Mouse (Mus musculus): ENCODE results near the gene Cldn24. TPM values are rescaled to one million over a fixed set of nuclear protein-coding genes. Genes with fewer than 3 reads are reported as not detected.
"Not testable (repeated sequence)": the region's sequence is repeated elsewhere in the genome, so short reads cannot be mapped to it uniquely, and the experiment has no call there.

Cldn24 gene
- polyA plus RNA-seq, 1 experiment from 2014 or later = not detected

DNA sequence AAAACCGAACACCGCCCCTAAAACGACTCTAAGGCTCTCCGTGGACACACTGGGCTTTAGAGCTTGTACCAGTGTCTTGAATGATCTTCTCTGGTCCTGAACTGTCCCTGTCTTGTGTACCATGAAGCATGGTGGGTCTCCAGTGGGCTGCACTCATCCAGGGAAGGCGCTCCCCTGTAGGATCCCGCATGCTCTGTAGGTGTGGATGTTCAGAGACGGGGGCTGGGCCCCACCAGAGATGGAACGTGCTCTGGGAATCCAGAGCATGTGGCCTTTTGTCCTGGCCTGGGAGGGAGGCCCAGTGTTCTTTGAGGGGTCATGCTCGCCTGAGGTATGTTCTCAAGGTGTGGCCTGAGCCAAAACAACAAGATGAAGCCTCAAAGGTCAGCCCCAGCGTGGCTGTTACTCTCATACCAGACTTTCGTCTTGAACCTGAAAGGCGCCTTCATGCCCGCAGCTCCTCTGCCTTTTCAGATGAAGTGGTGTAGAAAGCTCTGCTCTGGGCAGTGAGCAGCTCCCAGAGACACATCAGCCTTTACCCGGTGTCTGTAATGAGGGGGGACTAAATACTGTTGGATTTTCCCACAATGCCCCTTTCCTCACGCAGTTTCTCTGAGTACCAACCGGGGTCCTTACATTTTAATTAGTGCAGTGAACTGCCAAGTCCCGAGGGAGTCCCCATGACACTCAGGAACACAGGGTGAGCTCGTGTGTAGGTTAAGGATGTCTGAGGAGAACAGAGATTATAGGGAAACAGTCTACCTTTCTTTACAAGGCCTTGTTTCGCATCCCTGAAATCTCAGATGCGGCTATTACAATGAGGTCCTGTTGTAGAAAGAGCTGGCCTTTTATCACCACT lies 800 bp upstream of the Cldn24 start:
- no peak overlapping the region for H3K27ac ChIP-seq (ENCODE audit: low read length)
- no peaks in the 10 kb centered on the region for H3K9me3 ChIP-seq (ENCODE audit: control insufficient read depth, low read depth, low read length)
- H3K4me2 ChIP-seq (replicated peaks; ENCODE audit: low read depth, low read length) = no peak overlapping the region
- no peaks in the 10 kb centered on the region for H3K27me3 ChIP-seq (ENCODE audit: control insufficient read depth, insufficient read depth, low read length)
- WGBS = 84% methylated on average over 20 of the region's 20 CpGs
- ATAC-seq (ENCODE audit: insufficient number of reproducible peaks, insufficient read depth, low FRiP score, low read depth) = no peak
- no peak overlapping the region for H3K4me3 ChIP-seq (ENCODE audit: low read depth, low read length)
- no peaks in the 10 kb centered on the region for H3K4me1 ChIP-seq (ENCODE audit: control insufficient read depth, insufficient read depth, low read length)
- no peaks in the 10 kb centered on the region for H3K36me3 ChIP-seq (ENCODE audit: control insufficient read depth, insufficient read depth, low read length)
- no peak overlapping the region for H3K9ac ChIP-seq (replicated peaks; ENCODE audit: low read depth, low read length)

- not testable (repeated sequence) for H3K27me3 ChIP-seq (ENCODE audit: control insufficient read depth, insufficient read depth, low read length); H3K4me1 ChIP-seq (ENCODE audit: control insufficient read depth, insufficient read depth, low read length); H3K4me3 ChIP-seq (ENCODE audit: low read depth, low read length); ATAC-seq (ENCODE audit: insufficient number of reproducible peaks, insufficient read depth, low FRiP score, low read depth); H3K9ac ChIP-seq (replicated peaks; ENCODE audit: low read depth, low read length); H3K9me3 ChIP-seq (ENCODE audit: control insufficient read depth, low read depth, low read length); H3K36me3 ChIP-seq (ENCODE audit: control insufficient read depth, insufficient read depth, low read length); H3K27ac ChIP-seq (ENCODE audit: low read length); H3K4me2 ChIP-seq (replicated peaks; ENCODE audit: low read depth, low read length)
- WGBS = 76% methylated on average over 7 of the region's 9 CpGs
Observed at GRCm38 (mm10) chr8:47822541-47822940, 598 bp downstream of the Cldn24 start.

GRCm38 (mm10) chr8:47823777-47824176 lies 1.8 kb downstream of the Cldn24 start:
- H3K4me3 ChIP-seq (ENCODE audit: low read depth, low read length) = no peak overlapping the region
- H3K9ac ChIP-seq (replicated peaks; ENCODE audit: low read depth, low read length) = no peak overlapping the region
- WGBS = 15% methylated on average over 10 of the region's 10 CpGs
- H3K4me1 ChIP-seq (ENCODE audit: control insufficient read depth, insufficient read depth, low read length) = no peaks in the 10 kb centered on the region
- no peak overlapping the region for H3K4me2 ChIP-seq (replicated peaks; ENCODE audit: low read depth, low read length)
- 0 out of 2 replicates have a peak, but pooled peaks cover 8% of the 10 kb centered on the region for H3K36me3 ChIP-seq (ENCODE audit: control insufficient read depth, insufficient read depth, low read length)
- no peak overlapping the region for H3K27ac ChIP-seq (ENCODE audit: low read length)
- no peaks in the 10 kb centered on the region for H3K9me3 ChIP-seq (ENCODE audit: control insufficient read depth, low read depth, low read length)
- H3K27me3 ChIP-seq (ENCODE audit: control insufficient read depth, insufficient read depth, low read length) = no peaks in the 10 kb centered on the region
- peak; percentile 70 for ATAC-seq (ENCODE audit: insufficient number of reproducible peaks, insufficient read depth, low FRiP score, low read depth)

- WGBS = 50% methylated on average over 13 of the region's 13 CpGs
Observed at GRCm38 (mm10) chr8:47824182-47824581, 2.2 kb downstream of the Cldn24 start, which contains the start of gene Cldn22. Gene Cldn22, plus strand, starts transcription at chr8:47824482.

DNA sequence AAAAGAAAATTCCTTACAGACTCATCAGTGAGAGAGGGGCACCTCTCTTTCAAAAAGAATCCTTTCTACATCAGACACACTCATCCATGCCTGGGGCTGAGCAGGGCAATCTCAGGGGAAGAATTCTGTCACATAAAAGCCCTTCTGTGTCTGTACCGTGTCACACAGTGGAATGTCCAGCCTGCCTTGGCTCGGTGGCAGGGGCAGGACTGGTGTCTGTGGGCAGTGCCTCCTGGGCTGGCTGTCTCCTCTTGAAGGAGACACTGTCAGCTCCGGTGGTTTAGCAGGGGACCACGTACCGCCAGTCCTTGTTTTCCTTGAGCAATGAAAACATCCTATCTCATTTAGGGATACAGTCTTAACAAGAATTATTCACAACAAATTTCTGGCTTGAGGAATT lies 3.7 kb downstream of the Cldn24 start:
- ATAC-seq (ENCODE audit: insufficient number of reproducible peaks, insufficient read depth, low FRiP score, low read depth) = no peak
- no peaks in the 10 kb centered on the region for H3K9me3 ChIP-seq (ENCODE audit: control insufficient read depth, low read depth, low read length)
- no peak overlapping the region for H3K27ac ChIP-seq (ENCODE audit: low read length)
- no peaks in the 10 kb centered on the region for H3K27me3 ChIP-seq (ENCODE audit: control insufficient read depth, insufficient read depth, low read length)
- WGBS = 66% methylated on average over 5 of the region's 5 CpGs
- no peak overlapping the region for H3K4me3 ChIP-seq (ENCODE audit: low read depth, low read length)
- no peak overlapping the region for H3K4me2 ChIP-seq (replicated peaks; ENCODE audit: low read depth, low read length)
- no peaks in the 10 kb centered on the region for H3K4me1 ChIP-seq (ENCODE audit: control insufficient read depth, insufficient read depth, low read length)
- peaks cover 15% of the 10 kb centered on the region; the same call in 1 of the 2 replicates for H3K36me3 ChIP-seq (ENCODE audit: control insufficient read depth, insufficient read depth, low read length)
- no peak overlapping the region for H3K9ac ChIP-seq (replicated peaks; ENCODE audit: low read depth, low read length)

More at GRCm38 (mm10) chr8:47824182-47824581, 2.2 kb downstream of the Cldn24 start, which contains the start of gene Cldn22:
- no peak for ATAC-seq (ENCODE audit: insufficient number of reproducible peaks, insufficient read depth, low FRiP score, low read depth)
- no peak within 1 kb of the TSS for H3K4me3 ChIP-seq (ENCODE audit: low read depth, low read length)
- H3K36me3 ChIP-seq (ENCODE audit: control insufficient read depth, insufficient read depth, low read length) = peaks cover 10% of the 10 kb centered on the region; the same call in 1 of the 2 replicates
- no peak within 1 kb of the TSS for H3K9ac ChIP-seq (replicated peaks; ENCODE audit: low read depth, low read length)
- no peaks in the 10 kb centered on the region for H3K4me1 ChIP-seq (ENCODE audit: control insufficient read depth, insufficient read depth, low read length)
- H3K4me2 ChIP-seq (replicated peaks; ENCODE audit: low read depth, low read length) = no peak within 1 kb of the TSS
- H3K9me3 ChIP-seq (ENCODE audit: control insufficient read depth, low read depth, low read length) = no peaks in the 10 kb centered on the region
- peak within 1 kb of the TSS; percentile 2; the same call in 1 of the 2 replicates for H3K27ac ChIP-seq (ENCODE audit: low read length)
- no peaks in the 10 kb centered on the region for H3K27me3 ChIP-seq (ENCODE audit: control insufficient read depth, insufficient read depth, low read length)

DNA sequence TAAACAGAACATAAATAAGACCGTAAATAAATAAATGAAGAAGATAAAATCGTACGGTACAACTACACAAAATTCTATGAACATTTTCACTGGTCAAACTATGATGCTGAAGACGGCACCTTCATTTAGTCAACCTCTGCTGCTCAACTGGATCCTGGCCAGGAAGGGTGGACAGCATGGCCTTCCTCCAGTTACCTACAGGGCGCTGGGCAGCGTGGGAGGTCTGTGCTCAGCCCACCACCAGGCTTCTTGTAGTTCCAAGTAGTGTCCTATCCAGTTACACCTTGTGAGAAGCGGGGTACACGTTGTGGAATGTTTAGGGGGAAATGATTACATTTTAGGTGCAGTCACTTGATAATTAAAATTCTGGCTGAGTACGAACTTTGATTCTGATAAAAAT lies 5.0 kb downstream of the Cldn24 start:
- Histone ChIP-seq H3K9ac (replicated peaks; ENCODE audit: low read depth, low read length) (no peak overlapping the region), H3K4me1 (ENCODE audit: control insufficient read depth, insufficient read depth, low read length) (no peaks in the 10 kb centered on the region), H3K9me3 (ENCODE audit: control insufficient read depth, low read depth, low read length) (no peaks in the 10 kb centered on the region), H3K27ac (ENCODE audit: low read length) (no peak overlapping the region), H3K36me3 (ENCODE audit: control insufficient read depth, insufficient read depth, low read length) (peaks cover 19% of the 10 kb centered on the region; the same call in 1 of the 2 replicates), H3K4me3 (ENCODE audit: low read depth, low read length) (no peak overlapping the region), H3K27me3 (ENCODE audit: control insufficient read depth, insufficient read depth, low read length) (no peaks in the 10 kb centered on the region), H3K4me2 (replicated peaks; ENCODE audit: low read depth, low read length) (no peak overlapping the region)
- 78% methylated on average over 9 of the region's 9 CpGs for WGBS
- no peak for ATAC-seq (ENCODE audit: insufficient number of reproducible peaks, insufficient read depth, low FRiP score, low read depth)

DNA sequence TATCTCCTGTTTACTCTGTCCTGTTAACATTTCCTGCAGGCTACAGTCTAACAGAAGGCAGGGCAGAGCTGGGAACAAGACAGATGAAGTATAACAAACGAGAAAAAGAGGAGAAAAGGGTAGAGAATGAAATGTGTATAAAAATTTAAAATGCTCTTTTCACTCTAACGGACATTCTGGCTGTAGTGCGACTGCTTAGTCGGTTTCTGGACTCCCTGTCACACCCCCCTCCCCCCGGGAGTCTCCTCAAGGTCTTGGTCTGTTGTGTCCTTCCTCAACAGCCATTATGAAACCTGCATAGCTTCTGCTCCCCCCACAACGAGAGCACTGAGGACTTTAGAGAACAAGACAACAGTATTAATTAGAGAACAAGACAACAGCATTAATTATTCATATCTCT lies 10.7 kb downstream of the Cldn24 start:
- ATAC-seq (ENCODE audit: insufficient number of reproducible peaks, insufficient read depth, low FRiP score, low read depth) = no peak
- H3K4me1 ChIP-seq (ENCODE audit: control insufficient read depth, insufficient read depth, low read length) = no peaks in the 10 kb centered on the region
- H3K4me3 ChIP-seq (ENCODE audit: low read depth, low read length) = no peak overlapping the region
- WGBS = 46% methylated on average over 6 of the region's 6 CpGs
- H3K9ac ChIP-seq (replicated peaks; ENCODE audit: low read depth, low read length) = no peak overlapping the region
- no peaks in the 10 kb centered on the region for H3K9me3 ChIP-seq (ENCODE audit: control insufficient read depth, low read depth, low read length)
- no peak overlapping the region for H3K27ac ChIP-seq (ENCODE audit: low read length)
- H3K36me3 ChIP-seq (ENCODE audit: control insufficient read depth, insufficient read depth, low read length) = peaks cover 16% of the 10 kb centered on the region; the same call in 1 of the 2 replicates
- no peaks in the 10 kb centered on the region for H3K27me3 ChIP-seq (ENCODE audit: control insufficient read depth, insufficient read depth, low read length)
- no peak overlapping the region for H3K4me2 ChIP-seq (replicated peaks; ENCODE audit: low read depth, low read length)

DNA sequence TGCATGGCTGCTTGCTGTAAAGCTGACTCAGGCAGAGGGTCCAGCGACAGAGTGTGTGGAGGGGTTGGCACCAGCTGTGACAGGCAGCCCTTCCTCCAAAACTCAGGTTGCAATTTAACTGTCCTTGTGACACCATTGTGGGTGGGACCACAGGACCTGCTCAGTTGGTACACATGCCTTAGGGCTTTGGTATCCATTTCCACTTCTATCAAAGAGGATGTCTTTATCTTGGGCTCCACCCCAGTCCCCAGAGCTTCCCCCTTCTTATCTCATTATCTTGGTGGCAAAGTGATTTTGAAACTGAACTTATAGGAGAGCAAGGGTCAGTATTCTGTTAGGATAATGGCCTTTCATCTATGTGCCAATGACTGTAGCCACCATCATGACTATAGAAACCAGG lies 12.0 kb downstream of the Cldn24 start:
- no peak overlapping the region for H3K4me2 ChIP-seq (replicated peaks; ENCODE audit: low read depth, low read length)
- H3K9me3 ChIP-seq (ENCODE audit: control insufficient read depth, low read depth, low read length) = no peaks in the 10 kb centered on the region
- WGBS = 81% methylated on average over 1 of the region's 1 CpGs
- no peaks in the 10 kb centered on the region for H3K4me1 ChIP-seq (ENCODE audit: control insufficient read depth, insufficient read depth, low read length)
- H3K4me3 ChIP-seq (ENCODE audit: low read depth, low read length) = no peak overlapping the region
- no peak for ATAC-seq (ENCODE audit: insufficient number of reproducible peaks, insufficient read depth, low FRiP score, low read depth)
- no peaks in the 10 kb centered on the region for H3K27me3 ChIP-seq (ENCODE audit: control insufficient read depth, insufficient read depth, low read length)
- peaks cover 10% of the 10 kb centered on the region; the same call in 1 of the 2 replicates for H3K36me3 ChIP-seq (ENCODE audit: control insufficient read depth, insufficient read depth, low read length)
- H3K9ac ChIP-seq (replicated peaks; ENCODE audit: low read depth, low read length) = no peak overlapping the region
- no peak overlapping the region for H3K27ac ChIP-seq (ENCODE audit: low read length)
